Mouse (Mus musculus) macrophage (primary cell): Measurements from ENCODE around the gene Gm49450. TPM values are rescaled to one million over a fixed set of nuclear protein-coding genes. Genes with fewer than 3 reads are reported as not detected.
"Not testable (repeated sequence)": the region's sequence is repeated elsewhere in the genome, so short reads cannot be mapped to it uniquely, and the experiment has no call there.

Source experiments
- H3K27ac ChIP-seq: fragments of 350-480 bp; formaldehyde crosslinking; 2 replicates; pipeline ENCODE4 v1.9.0; 2021
- H3K36me3 ChIP-seq: fragments of 350-480 bp; formaldehyde crosslinking; 2 replicates; pipeline ENCODE4 v1.9.0; 2021; ENCODE audit errors: inconsistent target
- H3K4me3 ChIP-seq: fragments of 350-480 bp; formaldehyde crosslinking; 2 replicates; pipeline ENCODE4 v1.9.0; 2021; ENCODE audit errors: inconsistent target
- H3K79me2 ChIP-seq: fragments of 350-480 bp; formaldehyde crosslinking; 2 replicates; pipeline ENCODE4 v1.9.0; 2021; ENCODE audit errors: inconsistent target
- WGBS: methylation state at CpG from one replicate; pipeline ENCODE4 v1.1.7; 2026; ENCODE audit warnings: inconsistent platforms; ENCODE audit not compliant: missing documents; 5-methylcytosine and 5-hydroxymethylcytosine counted together
- polyA plus RNA-seq: library from polyadenylated mRNA; stranded (reverse); fragments of 250-400 nt; gene quantifications from 3 replicates; pipeline ENCODE4 v1.2.4, GENCODE M21; 2018; ENCODE audit warnings: inconsistent platforms

Gm49450 gene
- polyA plus RNA-seq, 1 experiment from 2014 or later: 0.27 TPM

GRCm38 (mm10) chr15:98933833-98934216, 19.5 kb downstream of the Gm49450 start:
- Histone ChIP-seq H3K27ac (peak overlapping the region; percentile 95), H3K79me2 (peaks cover 23% of the 10 kb centered on the region), H3K36me3 (no peaks in the 10 kb centered on the region), H3K4me3 (peak overlapping the region; percentile 89)
- under 1% methylated on average over 34 of the region's 35 CpGs for WGBS

GRCm38 (mm10) chr15:98933004-98933671, 20.2 kb downstream of the Gm49450 start:
- Histone ChIP-seq H3K27ac (peak overlapping the region; percentile 95), H3K79me2 (peaks cover 23% of the 10 kb centered on the region), H3K4me3 (peak overlapping the region; percentile 89)
- H3K36me3 ChIP-seq: not testable (repeated sequence)
- 3% methylated on average over 7 of the region's 9 CpGs for WGBS

- peaks cover 23% of the 10 kb centered on the region for H3K79me2 ChIP-seq
- H3K27ac ChIP-seq: no peak overlapping the region
- H3K36me3 ChIP-seq: no peaks in the 10 kb centered on the region
- H3K4me3 ChIP-seq: no peak overlapping the region
- WGBS: 90% methylated on average over 3 of the region's 3 CpGs
Observed at GRCm38 (mm10) chr15:98930998-98931397, 22.4 kb downstream of the Gm49450 start.

GRCm38 (mm10) chr15:98930017-98930734, 23.2 kb downstream of the Gm49450 start:
- Histone ChIP-seq H3K4me3 (no peak overlapping the region), H3K79me2 (peaks cover 14% of the 10 kb centered on the region), H3K27ac (no peak overlapping the region), H3K36me3 (no peaks in the 10 kb centered on the region)
- 75% methylated on average over 8 of the region's 8 CpGs for WGBS

- no peaks in the 10 kb centered on the region for H3K36me3 ChIP-seq
- H3K4me3 ChIP-seq: no peak overlapping the region
- H3K27ac ChIP-seq: no peak overlapping the region
- 34% methylated on average over 13 of the region's 13 CpGs for WGBS
- H3K79me2 ChIP-seq: peaks cover 9% of the 10 kb centered on the region
Observed at GRCm38 (mm10) chr15:98928598-98929240, 24.6 kb downstream of the Gm49450 start.

GRCm38 (mm10) chr15:98927566-98927965, 25.8 kb downstream of the Gm49450 start:
- H3K36me3 ChIP-seq: no peaks in the 10 kb centered on the region
- no peaks in the 10 kb centered on the region for H3K79me2 ChIP-seq
- no peak overlapping the region for H3K27ac ChIP-seq
- WGBS: 36% methylated on average over 5 of the region's 5 CpGs
- H3K4me3 ChIP-seq: no peak overlapping the region

- no peak overlapping the region for H3K27ac ChIP-seq
- no peaks in the 10 kb centered on the region for H3K36me3 ChIP-seq
- no peak overlapping the region for H3K4me3 ChIP-seq
- 95% methylated on average over 3 of the region's 3 CpGs for WGBS
- no peaks in the 10 kb centered on the region for H3K79me2 ChIP-seq
Observed at GRCm38 (mm10) chr15:98924682-98925081, 28.7 kb downstream of the Gm49450 start.

GRCm38 (mm10) chr15:98923031-98923537, 30.3 kb downstream of the Gm49450 start:
- H3K27ac ChIP-seq: no peak overlapping the region
- WGBS: 100% methylated on average over 2 of the region's 2 CpGs
- H3K79me2 ChIP-seq: no peaks in the 10 kb centered on the region
- H3K4me3 ChIP-seq: no peak overlapping the region
- H3K36me3 ChIP-seq: no peaks in the 10 kb centered on the region

GRCm38 (mm10) chr15:98922581-98922980, 30.8 kb downstream of the Gm49450 start:
- H3K4me3 ChIP-seq: no peak overlapping the region
- no peaks in the 10 kb centered on the region for H3K79me2 ChIP-seq
- no peaks in the 10 kb centered on the region for H3K36me3 ChIP-seq
- 72% methylated on average over 3 of the region's 3 CpGs for whole genome bisulfite sequencing
- H3K27ac ChIP-seq: no peak overlapping the region

GRCm38 (mm10) chr15:98921510-98921909, 31.8 kb downstream of the Gm49450 start:
- H3K79me2 ChIP-seq: peaks cover 5% of the 10 kb centered on the region; the same call in 1 of the 2 replicates
- 84% methylated on average over 4 of the region's 5 CpGs for WGBS
- H3K27ac ChIP-seq: no peak overlapping the region
- H3K4me3 ChIP-seq: no peak overlapping the region
- H3K36me3 ChIP-seq: no peaks in the 10 kb centered on the region

GRCm38 (mm10) chr15:98918499-98918895, 34.9 kb downstream of the Gm49450 start:
- Histone ChIP-seq H3K4me3 (peak overlapping the region; percentile 58), H3K79me2 (peaks cover 23% of the 10 kb centered on the region; the same call in 1 of the 2 replicates), H3K27ac (peak overlapping the region; percentile 2; the same call in 1 of the 2 replicates)
- 9% methylated on average over 8 of the region's 8 CpGs for WGBS
- H3K36me3 ChIP-seq: not testable (repeated sequence)

- Histone ChIP-seq H3K4me3 (peak within 1 kb of the TSS; percentile 58), H3K27ac (peak within 1 kb of the TSS; percentile 2; the same call in 1 of the 2 replicates), H3K36me3 (peaks cover under 1% of the 10 kb centered on the region; the same call in 1 of the 2 replicates), H3K79me2 (peaks cover 23% of the 10 kb centered on the region; the same call in 1 of the 2 replicates)
- WGBS: under 1% methylated on average over 78 of the region's 82 CpGs
Observed at GRCm38 (mm10) chr15:98917538-98918498, 35.5 kb downstream of the Gm49450 start, which contains the start of gene Lmbr1l. TSS of gene Lmbr1l (minus strand) at chr15:98918231.

GRCm38 (mm10) chr15:98917091-98917490, 36.3 kb downstream of the Gm49450 start:
- under 1% methylated on average over 14 of the region's 14 CpGs for WGBS
- peaks cover 7% of the 10 kb centered on the region; the same call in 1 of the 2 replicates for H3K36me3 ChIP-seq

More at GRCm38 (mm10) chr15:98917091-98917490, 36.3 kb downstream of the Gm49450 start:
- Histone ChIP-seq H3K79me2 (peaks cover 23% of the 10 kb centered on the region; the same call in 1 of the 2 replicates), H3K27ac (no peak overlapping the region), H3K4me3 (peak overlapping the region; percentile 58)
